Mouse (Mus musculus): ENCODE measurements around the gene Mrpl42. TPM values are rescaled to one million over a fixed set of nuclear protein-coding genes. Genes with fewer than 3 reads are reported as not detected.

The Mrpl42 gene
- polyA plus RNA-seq, 1 experiment from 2014 or later, result 281 TPM

DNA sequence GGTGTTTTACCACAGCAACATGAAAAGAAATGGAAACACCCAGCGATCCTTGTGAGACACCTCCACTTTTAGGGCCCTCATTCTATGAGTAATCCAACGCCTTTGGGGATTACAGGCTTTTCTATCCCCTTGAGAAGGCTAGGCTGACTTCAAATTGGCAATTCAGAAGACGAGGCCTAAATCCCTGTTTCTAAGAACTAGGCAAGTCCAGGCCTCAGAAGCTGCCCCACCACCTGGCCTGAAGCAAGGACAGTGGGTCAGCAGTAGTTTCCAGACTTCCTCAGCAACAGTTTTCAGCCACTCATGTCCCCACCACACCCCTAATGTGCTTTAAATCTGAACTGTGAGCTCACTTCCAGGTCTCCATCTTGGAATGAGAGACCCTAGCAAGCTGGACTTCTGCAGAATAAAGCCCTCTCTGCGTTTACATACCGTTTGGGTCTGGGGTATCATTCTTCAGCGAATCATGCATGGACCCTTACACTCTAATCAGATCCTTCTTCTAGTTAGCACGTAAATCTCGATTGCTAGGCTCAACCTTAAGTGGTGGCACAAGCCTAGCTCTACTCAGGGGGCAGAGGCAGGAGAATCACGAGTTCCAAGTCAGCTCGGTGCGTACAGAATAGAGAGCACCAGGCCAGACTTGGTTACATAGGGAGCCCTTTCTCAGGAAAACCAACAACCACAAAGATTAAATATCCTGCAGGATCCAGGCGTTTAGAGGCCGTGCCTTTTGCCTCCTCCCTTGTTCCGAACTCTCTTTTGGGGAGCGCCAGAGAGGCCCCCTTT is 12.2 kb upstream of the Mrpl42 start:
- H3K4me3 ChIP-seq, result peak overlapping the region; percentile 99
- peak overlapping the region; percentile 98 for H3K27ac ChIP-seq (replicated peaks)
- H3K9me3 ChIP-seq, result no peaks in the 10 kb centered on the region
- H3K27me3 ChIP-seq, result no peaks in the 10 kb centered on the region
- H3K4me1 ChIP-seq, result peaks cover 17% of the 10 kb centered on the region
- peak overlapping the region; percentile 59 for H3K9ac ChIP-seq (replicated peaks)
- peak overlapping the region; percentile 58 for H3K4me2 ChIP-seq (replicated peaks)
- WGBS, result 32% methylated on average over 15 of the region's 15 CpGs
- H3K36me3 ChIP-seq, result no peaks in the 10 kb centered on the region
- ATAC-seq (ENCODE audit: low FRiP score, low read depth), result peak; percentile 32

DNA sequence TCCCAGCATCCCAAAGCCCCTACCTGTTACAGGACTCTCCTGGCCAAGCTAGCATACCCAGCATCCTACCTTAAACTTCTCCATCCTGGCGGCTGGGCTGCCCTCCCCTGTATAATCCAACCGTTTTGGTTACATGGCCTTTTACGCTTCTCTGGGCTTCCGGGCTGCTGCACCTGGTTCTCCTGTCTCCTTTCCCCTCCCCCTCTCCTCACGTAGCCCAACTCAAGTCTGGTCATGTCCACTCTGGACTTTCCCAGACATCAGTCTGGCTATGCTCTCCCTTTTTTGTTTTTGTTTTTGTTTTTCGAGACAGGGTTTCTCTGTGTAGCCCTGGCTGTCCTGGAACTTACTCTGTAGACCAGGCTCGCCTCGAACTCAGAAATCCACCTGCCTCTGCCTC is 10.9 kb upstream of the Mrpl42 start:
- H3K36me3 ChIP-seq, result no peaks in the 10 kb centered on the region
- WGBS, result 91% methylated on average over 8 of the region's 8 CpGs
- no peak overlapping the region for H3K4me2 ChIP-seq (replicated peaks)
- no peak for ATAC-seq (ENCODE audit: low FRiP score, low read depth)
- no peaks in the 10 kb centered on the region for H3K9me3 ChIP-seq
- H3K27ac ChIP-seq (replicated peaks), result no peak overlapping the region
- H3K9ac ChIP-seq (replicated peaks), result no peak overlapping the region
- H3K27me3 ChIP-seq, result no peaks in the 10 kb centered on the region
- H3K4me3 ChIP-seq, result no peak overlapping the region
- peaks cover 15% of the 10 kb centered on the region for H3K4me1 ChIP-seq

DNA sequence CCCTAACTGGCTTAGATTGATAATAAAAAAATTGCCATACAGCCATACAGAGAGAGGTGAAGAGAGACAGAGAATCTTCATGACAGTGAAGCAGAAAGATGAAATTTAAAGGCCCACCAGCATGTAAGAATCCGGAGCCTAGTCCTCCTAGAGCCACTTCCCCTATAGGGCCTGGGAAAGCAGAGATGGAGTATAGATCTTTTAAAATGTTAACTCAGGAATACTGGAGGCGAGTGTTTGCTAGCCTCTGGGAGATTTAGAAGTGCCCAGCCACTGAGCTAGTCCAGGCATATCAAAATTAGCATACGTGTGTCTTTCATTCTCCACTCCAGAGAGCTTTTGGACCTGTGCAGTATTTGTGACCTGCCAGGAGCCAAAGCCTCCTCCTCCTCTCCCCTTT is 7.5 kb upstream of the Mrpl42 start:
- Histone ChIP-seq H3K4me2 (replicated peaks) (no peak overlapping the region), H3K36me3 (no peaks in the 10 kb centered on the region), H3K27me3 (no peaks in the 10 kb centered on the region), H3K9me3 (no peaks in the 10 kb centered on the region), H3K4me1 (peaks cover 5% of the 10 kb centered on the region; the same call in 1 of the 2 replicates), H3K9ac (replicated peaks) (no peak overlapping the region), H3K27ac (replicated peaks) (no peak overlapping the region), H3K4me3 (no peak overlapping the region)
- WGBS, result 84% methylated on average over 3 of the region's 3 CpGs
- no peak for ATAC-seq (ENCODE audit: low FRiP score, low read depth)

DNA sequence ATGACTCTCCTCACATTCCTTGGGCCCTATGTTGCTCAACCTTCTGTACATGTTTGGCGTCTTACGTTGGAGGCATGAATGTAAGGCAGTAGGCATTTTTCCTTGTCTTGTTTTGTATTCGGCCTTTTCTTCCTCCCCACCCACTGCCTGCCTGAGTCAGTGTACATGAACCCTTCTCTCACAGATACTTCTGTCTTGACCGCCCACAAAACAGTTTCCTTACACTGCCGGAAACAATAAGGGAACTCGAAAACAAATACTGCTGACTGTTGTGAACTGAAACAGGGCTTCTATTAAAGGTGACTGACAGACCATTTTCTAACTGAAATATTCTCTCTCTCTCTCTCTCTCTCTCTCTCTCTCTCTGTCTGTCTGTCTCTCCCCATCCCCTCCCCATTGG is 7.1 kb upstream of the Mrpl42 start:
- Histone ChIP-seq H3K4me3 (no peak overlapping the region), H3K9me3 (no peaks in the 10 kb centered on the region), H3K4me1 (peaks cover under 1% of the 10 kb centered on the region; the same call in 1 of the 2 replicates), H3K27me3 (no peaks in the 10 kb centered on the region), H3K36me3 (no peaks in the 10 kb centered on the region), H3K27ac (replicated peaks) (no peak overlapping the region), H3K4me2 (replicated peaks) (no peak overlapping the region), H3K9ac (replicated peaks) (no peak overlapping the region)
- ATAC-seq (ENCODE audit: low FRiP score, low read depth), result no peak
- WGBS, result 81% methylated on average over 6 of the region's 6 CpGs

DNA sequence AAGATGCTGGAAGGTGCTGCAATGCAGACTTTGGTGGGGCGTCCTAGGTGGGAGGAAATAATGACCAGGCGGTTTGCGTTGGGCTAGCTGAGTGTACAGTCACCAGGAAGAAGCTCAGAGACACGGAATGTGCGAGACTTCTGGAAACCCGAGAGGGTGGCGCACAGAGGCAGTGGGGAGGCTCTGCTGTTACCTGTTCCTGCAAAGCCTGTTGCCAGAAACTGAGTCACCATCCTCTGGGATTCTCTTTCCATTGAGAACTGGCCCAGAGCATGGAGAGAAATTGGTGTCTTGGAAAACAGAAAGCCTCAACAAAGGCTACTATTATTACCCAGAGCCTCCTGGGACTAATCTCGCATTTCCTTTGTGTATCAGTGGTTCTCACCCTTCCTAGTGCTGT is 6.4 kb upstream of the Mrpl42 start:
- H3K9me3 ChIP-seq, result no peaks in the 10 kb centered on the region
- H3K9ac ChIP-seq (replicated peaks), result no peak overlapping the region
- 89% methylated on average over 8 of the region's 8 CpGs for WGBS
- no peaks in the 10 kb centered on the region for H3K36me3 ChIP-seq
- H3K27ac ChIP-seq (replicated peaks), result no peak overlapping the region
- H3K4me1 ChIP-seq, result no peaks in the 10 kb centered on the region
- no peak overlapping the region for H3K4me3 ChIP-seq
- H3K4me2 ChIP-seq (replicated peaks), result no peak overlapping the region
- no peaks in the 10 kb centered on the region for H3K27me3 ChIP-seq
- no peak for ATAC-seq (ENCODE audit: low FRiP score, low read depth)

DNA sequence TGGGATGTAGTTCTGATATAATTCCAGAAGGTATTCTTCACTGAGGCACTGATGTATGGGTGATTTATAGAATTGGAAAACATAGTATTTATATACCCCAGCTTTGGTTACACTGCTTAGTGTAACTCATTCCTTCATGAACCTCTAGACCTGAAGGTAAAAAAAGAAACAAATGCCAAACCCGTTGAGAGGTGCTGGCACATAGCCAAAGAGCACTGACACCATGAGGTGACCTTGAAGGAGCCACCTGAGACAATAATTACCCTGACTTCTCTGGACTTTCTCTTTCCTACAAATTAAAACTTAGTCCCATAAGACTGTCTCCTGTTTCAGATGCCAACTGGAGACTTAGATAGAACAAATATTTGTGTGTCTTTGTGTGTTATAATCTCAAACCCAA is 2.6 kb upstream of the Mrpl42 start:
- no peak for ATAC-seq (ENCODE audit: low FRiP score, low read depth)

DNA sequence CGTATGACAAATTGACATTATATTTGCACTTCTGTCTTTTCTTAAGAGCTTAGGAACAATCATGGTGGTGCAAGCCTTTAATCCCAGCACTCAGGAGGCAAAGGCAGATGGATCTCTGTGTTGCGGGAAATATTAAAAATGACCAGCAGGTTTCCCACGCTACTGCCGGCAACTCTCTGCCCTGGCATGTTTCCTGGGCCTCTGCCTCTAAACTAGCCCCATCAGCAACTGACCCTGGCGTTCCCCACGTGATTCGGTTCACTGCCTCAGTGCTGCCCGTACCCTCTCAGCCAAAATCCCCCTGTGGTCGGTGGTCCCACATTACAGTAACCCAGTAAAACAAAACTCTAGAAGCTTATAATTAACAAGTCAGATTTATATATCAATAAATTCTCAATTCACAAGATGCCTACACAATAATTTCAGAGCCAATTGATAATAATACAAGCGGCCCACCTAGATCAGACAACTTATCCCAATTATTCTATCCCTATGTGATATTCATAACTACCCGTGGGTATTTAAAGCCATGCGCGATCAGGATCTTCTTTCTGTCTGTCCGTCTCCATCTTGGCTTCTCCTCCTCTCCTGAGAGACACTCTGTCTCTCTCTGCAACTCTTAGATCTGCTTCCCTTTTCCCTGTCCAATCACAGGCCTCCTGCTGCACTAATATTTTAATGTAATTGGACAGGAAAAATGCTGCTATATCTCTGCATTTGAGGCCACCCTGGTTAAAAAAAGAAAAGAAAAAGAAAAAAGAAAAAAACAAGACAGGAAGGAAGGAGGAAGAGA is 1.9 kb upstream of the Mrpl42 start:
- 89% methylated on average over 14 of the region's 14 CpGs for WGBS
- peaks cover 6% of the 10 kb centered on the region for H3K4me1 ChIP-seq

More for the DNA sequence above, 2.6 kb upstream of the Mrpl42 start:
- no peak overlapping the region for H3K9ac ChIP-seq (replicated peaks)
- H3K27me3 ChIP-seq, result no peaks in the 10 kb centered on the region
- no peaks in the 10 kb centered on the region for H3K36me3 ChIP-seq
- peaks cover 6% of the 10 kb centered on the region for H3K4me1 ChIP-seq
- H3K4me2 ChIP-seq (replicated peaks), result no peak overlapping the region
- no peak overlapping the region for H3K4me3 ChIP-seq
- no peaks in the 10 kb centered on the region for H3K9me3 ChIP-seq
- H3K27ac ChIP-seq (replicated peaks), result no peak overlapping the region
- WGBS, result 35% methylated on average over 1 of the region's 1 CpGs

DNA sequence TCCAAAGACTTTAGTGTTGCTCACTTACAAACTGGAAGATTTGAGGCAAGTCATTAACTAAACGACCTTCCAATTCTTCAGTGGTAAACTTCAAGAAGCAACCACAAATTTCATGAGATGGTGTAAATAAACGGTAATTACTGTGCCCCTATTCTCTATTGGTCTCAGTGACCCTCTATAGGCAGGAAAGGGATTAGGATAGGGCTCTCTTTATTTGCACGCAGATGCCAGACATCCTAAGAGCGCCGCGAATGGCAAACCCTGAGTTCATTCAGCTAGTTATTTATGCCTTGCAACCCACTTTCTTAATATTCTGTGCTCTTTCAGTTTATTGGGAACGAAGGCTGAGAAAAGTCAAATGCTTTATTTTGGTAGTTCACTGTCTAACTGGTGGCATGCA is 707 bp downstream of the Mrpl42 start:
- peaks cover 12% of the 10 kb centered on the region for H3K36me3 ChIP-seq
- no peaks in the 10 kb centered on the region for H3K9me3 ChIP-seq
- no peaks in the 10 kb centered on the region for H3K27me3 ChIP-seq
- peak overlapping the region; percentile 77 for H3K4me3 ChIP-seq
- WGBS, result 2% methylated on average over 7 of the region's 7 CpGs
- H3K27ac ChIP-seq (replicated peaks), result peak overlapping the region; percentile 84
- peak overlapping the region; percentile 71 for H3K9ac ChIP-seq (replicated peaks)
- 0 out of 2 replicates have a peak, but pooled peaks have one; percentile 51 for ATAC-seq (ENCODE audit: low FRiP score, low read depth)
- peak overlapping the region; percentile 56 for H3K4me2 ChIP-seq (replicated peaks)
- H3K4me1 ChIP-seq, result peaks cover 6% of the 10 kb centered on the region

More for the DNA sequence above, 1.9 kb upstream of the Mrpl42 start:
- ATAC-seq (ENCODE audit: low FRiP score, low read depth), result no peak
- no peak overlapping the region for H3K27ac ChIP-seq (replicated peaks)
- no peaks in the 10 kb centered on the region for H3K36me3 ChIP-seq
- H3K4me2 ChIP-seq (replicated peaks), result no peak overlapping the region
- no peak overlapping the region for H3K9ac ChIP-seq (replicated peaks)
- no peaks in the 10 kb centered on the region for H3K27me3 ChIP-seq
- no peak overlapping the region for H3K4me3 ChIP-seq
- no peaks in the 10 kb centered on the region for H3K9me3 ChIP-seq

DNA sequence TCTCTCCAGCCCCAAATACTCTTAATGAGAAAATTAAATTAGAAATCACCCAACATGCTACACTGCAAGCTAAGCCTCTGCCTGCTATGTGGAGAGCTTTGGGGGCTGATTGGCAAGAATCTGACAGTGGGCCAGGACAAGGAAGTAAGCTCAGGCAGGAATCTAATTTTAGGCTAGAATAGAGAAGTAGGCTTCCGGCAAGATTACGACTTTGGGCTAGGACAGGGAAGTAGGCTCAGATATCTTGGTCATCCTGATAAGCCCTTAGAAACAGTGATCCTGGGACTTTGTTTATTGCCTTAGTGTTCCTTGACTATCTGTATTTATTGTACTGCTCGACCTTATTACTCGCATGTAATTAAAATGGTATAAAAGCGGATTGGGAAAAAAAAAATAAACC is 7.5 kb downstream of the Mrpl42 start:
- Histone ChIP-seq H3K27me3 (no peaks in the 10 kb centered on the region), H3K4me3 (no peak overlapping the region), H3K4me1 (no peaks in the 10 kb centered on the region), H3K9ac (replicated peaks) (no peak overlapping the region), H3K4me2 (replicated peaks) (no peak overlapping the region), H3K27ac (replicated peaks) (no peak overlapping the region), H3K36me3 (peaks cover 69% of the 10 kb centered on the region), H3K9me3 (no peaks in the 10 kb centered on the region)
- ATAC-seq (ENCODE audit: low FRiP score, low read depth), result no peak
- WGBS, result 95% methylated on average over 5 of the region's 5 CpGs

DNA sequence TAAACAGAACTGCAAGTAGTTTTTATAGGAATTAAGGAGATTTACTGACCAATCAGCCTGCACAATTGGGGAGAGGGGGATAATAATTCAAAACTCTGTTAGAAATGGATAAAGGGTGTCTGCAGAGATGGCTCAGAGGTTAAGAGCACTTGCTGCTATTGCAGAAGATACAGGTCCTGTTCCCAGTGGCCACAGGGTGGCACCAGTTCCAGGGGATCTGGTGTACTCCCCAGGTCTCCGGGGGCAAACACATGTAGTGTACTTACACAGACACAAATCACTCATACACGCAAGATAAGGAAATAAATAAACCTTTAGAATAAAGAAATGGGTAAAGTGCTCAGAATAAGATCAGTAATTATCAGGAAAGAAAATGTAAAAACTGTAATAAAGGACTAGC is 12.1 kb downstream of the Mrpl42 start:
- 91% methylated on average over 2 of the region's 2 CpGs for WGBS
- no peak for ATAC-seq (ENCODE audit: low FRiP score, low read depth)
- Histone ChIP-seq H3K9ac (replicated peaks) (no peak overlapping the region), H3K36me3 (peaks cover 85% of the 10 kb centered on the region), H3K27ac (replicated peaks) (no peak overlapping the region), H3K27me3 (no peaks in the 10 kb centered on the region), H3K4me1 (no peaks in the 10 kb centered on the region), H3K9me3 (no peaks in the 10 kb centered on the region), H3K4me2 (replicated peaks) (no peak overlapping the region), H3K4me3 (no peak overlapping the region)

DNA sequence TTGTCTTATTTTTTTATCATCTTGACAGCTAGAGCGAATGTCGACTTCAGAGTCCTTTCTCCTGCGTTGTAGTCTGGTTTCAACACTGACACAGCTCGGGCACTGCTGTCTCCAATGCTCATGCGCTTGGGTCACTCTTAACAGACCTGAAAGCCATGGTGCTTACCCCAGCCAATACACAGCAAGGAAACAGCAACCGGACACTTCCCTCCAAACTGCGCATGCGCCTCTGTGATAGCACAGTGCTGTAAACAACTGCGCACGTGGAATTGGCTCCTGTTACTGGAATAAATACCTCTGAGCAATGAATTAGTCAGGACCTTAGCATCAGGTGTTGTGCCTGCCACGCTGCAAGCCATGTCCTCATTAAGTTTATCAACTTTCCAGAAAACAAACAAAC is 24.2 kb downstream of the Mrpl42 start:
- Histone ChIP-seq H3K9me3 (no peaks in the 10 kb centered on the region), H3K27me3 (no peaks in the 10 kb centered on the region; the same call in 1 of the 2 replicates), H3K4me1 (no peaks in the 10 kb centered on the region), H3K9ac (replicated peaks) (no peak overlapping the region), H3K4me2 (replicated peaks) (no peak overlapping the region), H3K36me3 (peaks cover 21% of the 10 kb centered on the region), H3K27ac (replicated peaks) (no peak overlapping the region), H3K4me3 (no peak overlapping the region)
- no peak for ATAC-seq (ENCODE audit: low FRiP score, low read depth)
- WGBS, result 81% methylated on average over 11 of the region's 11 CpGs

DNA sequence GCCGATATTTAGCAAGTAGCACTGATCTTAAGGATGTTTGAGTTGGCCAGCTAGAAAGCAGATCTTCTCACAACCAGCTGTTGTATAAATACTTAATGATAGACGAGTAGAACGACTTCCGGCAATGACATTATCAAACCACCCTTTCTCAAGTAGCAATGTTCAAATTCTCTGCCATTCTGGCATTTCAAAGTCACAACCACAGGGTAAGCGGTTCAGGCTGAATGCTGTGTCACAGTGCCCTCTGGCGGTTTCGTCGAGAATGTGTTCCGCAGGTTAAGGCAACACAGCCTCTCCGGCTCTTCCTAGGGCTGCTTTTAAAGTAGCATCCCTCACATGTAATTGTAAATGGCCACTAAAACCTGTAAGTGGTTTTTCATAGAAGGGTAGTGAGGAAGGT is 25.8 kb downstream of the Mrpl42 start:
- H3K4me3 ChIP-seq, result no peak overlapping the region
- no peak overlapping the region for H3K9ac ChIP-seq (replicated peaks)
- 14% methylated on average over 10 of the region's 10 CpGs for WGBS
- peaks cover 11% of the 10 kb centered on the region; the same call in 1 of the 2 replicates for H3K36me3 ChIP-seq
- ATAC-seq (ENCODE audit: low FRiP score, low read depth), result peak; percentile 62; the same call in 1 of the 2 replicates
- no peak overlapping the region for H3K4me2 ChIP-seq (replicated peaks)
- no peaks in the 10 kb centered on the region; the same call in 1 of the 2 replicates for H3K27me3 ChIP-seq
- H3K27ac ChIP-seq (replicated peaks), result no peak overlapping the region
- H3K9me3 ChIP-seq, result no peaks in the 10 kb centered on the region
- no peaks in the 10 kb centered on the region for H3K4me1 ChIP-seq
